Mouse (Mus musculus) forebrain, embryonic 13.5 days (tissue): ENCODE data around the gene Denr. TPM values are rescaled to one million over a fixed set of nuclear protein-coding genes. Genes with fewer than 3 reads are reported as not detected.

Experiments
- ATAC-seq: fragments of 200-750 bp; cut with Nextera tagmentation; 2 replicates; pipeline ENCODE4 v1.8.0; 2017
- H3K27ac ChIP-seq: fragments of 300-500 bp; sonication (generic); 2 replicates; pipeline ENCODE4 v1.5.1; 2015; ENCODE audit warnings: inconsistent platforms, mild to moderate bottlenecking, moderate library complexity
- H3K27me3 ChIP-seq: fragments of 300-500 bp; sonication (generic); 2 replicates; pipeline ENCODE4 v1.6.1; 2015; ENCODE audit warnings: mild to moderate bottlenecking, inconsistent platforms
- H3K36me3 ChIP-seq: fragments of 300-500 bp; sonication (generic); 2 replicates; pipeline ENCODE4 v1.6.1; 2015; ENCODE audit warnings: mild to moderate bottlenecking, inconsistent platforms; ENCODE audit not compliant: poor library complexity, severe bottlenecking
- H3K4me1 ChIP-seq: fragments of 300-500 bp; sonication (generic); 2 replicates; pipeline ENCODE4 v1.6.1; 2015; ENCODE audit warnings: inconsistent platforms
- H3K4me2 ChIP-seq: fragments of 300-500 bp; sonication (generic); 2 replicates; pipeline ENCODE4 v1.6.1; 2015; ENCODE audit warnings: inconsistent platforms, mild to moderate bottlenecking, moderate library complexity
- H3K4me3 ChIP-seq: fragments of 300-500 bp; sonication (generic); 2 replicates; pipeline ENCODE4 v1.5.1; 2015; ENCODE audit warnings: mild to moderate bottlenecking, inconsistent platforms
- H3K9ac ChIP-seq: fragments of 300-500 bp; sonication (generic); 2 replicates; pipeline ENCODE4 v1.6.1; 2015; ENCODE audit warnings: mild to moderate bottlenecking, inconsistent platforms
- H3K9me3 ChIP-seq: fragments of 300-500 bp; sonication (generic); replicated peaks from 2 replicates; pipeline ENCODE4 v1.6.1; 2016; ENCODE audit warnings: inconsistent platforms
- WGBS: fragments of 180-500 bp; shearing (Covaris S2); methylation state at CpG from one replicate; pipeline ENCODE4 v1.1.7; 2015; 5-methylcytosine and 5-hydroxymethylcytosine counted together
- polyA plus RNA-seq: library from polyadenylated mRNA; unstranded; fragments of >200 nt; fragmentation: Nextera tagmentation; extraction: Ambion mirVana; gene quantifications from 2 replicates; pipeline ENCODE4 v1.2.1, GENCODE M21; 2015

Gene Denr
- polyA plus RNA-seq, 1 experiment from 2014 or later, result 160 TPM

DNA sequence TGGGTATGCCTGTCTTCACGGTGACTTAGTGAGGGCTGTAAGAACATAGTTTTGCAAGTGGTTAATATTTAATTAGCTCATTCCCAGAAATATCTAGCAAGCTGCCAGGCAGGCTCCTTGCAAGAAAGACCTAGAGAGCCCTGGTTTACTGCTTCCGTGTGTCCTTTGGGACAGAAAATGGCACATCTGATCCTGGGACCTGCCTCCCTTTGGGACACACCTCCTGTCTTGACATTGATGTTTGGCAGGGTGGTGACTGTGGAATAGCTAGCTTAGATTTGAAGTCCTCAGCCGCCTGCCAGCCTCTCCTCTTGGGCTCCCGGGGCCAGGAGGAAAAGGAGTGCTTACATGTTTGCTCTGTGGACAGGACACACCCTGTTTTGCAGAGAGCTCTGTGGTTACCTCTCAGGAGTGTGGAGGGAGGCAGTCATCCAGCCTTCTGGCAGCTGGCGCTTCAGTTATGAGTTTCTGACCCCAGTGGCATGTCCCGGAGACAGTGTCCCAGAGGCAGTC lies 68.7 kb downstream of the Denr start:
- H3K4me2 ChIP-seq, result no peak overlapping the region
- no peak overlapping the region for H3K27ac ChIP-seq
- H3K27me3 ChIP-seq, result no peaks in the 10 kb centered on the region
- H3K9ac ChIP-seq, result no peak overlapping the region
- no peak overlapping the region for H3K4me3 ChIP-seq
- H3K4me1 ChIP-seq, result peaks cover 8% of the 10 kb centered on the region
- WGBS, result 77% methylated on average over 6 of the region's 6 CpGs
- no peaks in the 10 kb centered on the region for H3K9me3 ChIP-seq
- no peak for ATAC-seq
- H3K36me3 ChIP-seq, result no peaks in the 10 kb centered on the region

DNA sequence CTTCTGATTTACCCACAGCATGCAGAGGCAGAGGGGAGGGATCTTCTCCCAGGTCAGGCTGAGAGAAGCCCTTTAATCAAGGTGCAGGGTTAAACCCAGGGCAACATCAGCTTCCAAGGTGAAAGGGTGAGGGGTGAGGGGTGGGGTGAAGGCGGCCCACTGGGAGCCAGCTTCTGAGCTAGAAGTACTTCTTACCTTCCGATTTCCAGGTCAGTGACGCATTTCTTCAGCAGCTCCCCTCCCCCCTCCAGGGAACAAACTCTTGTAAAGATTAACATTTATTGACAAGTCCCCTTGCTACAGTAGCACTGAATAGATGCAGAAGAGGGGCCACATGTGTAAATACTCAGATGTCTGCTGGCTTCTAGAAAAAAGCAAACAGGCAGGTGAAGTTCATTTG lies 70.3 kb downstream of the Denr start:
- Histone ChIP-seq H3K4me3 (no peak overlapping the region), H3K27ac (no peak overlapping the region), H3K9ac (no peak overlapping the region), H3K4me2 (no peak overlapping the region), H3K36me3 (no peaks in the 10 kb centered on the region), H3K27me3 (no peaks in the 10 kb centered on the region), H3K4me1 (peaks cover 8% of the 10 kb centered on the region), H3K9me3 (no peaks in the 10 kb centered on the region)
- WGBS, result 45% methylated on average over 3 of the region's 3 CpGs
- ATAC-seq, result no peak

DNA sequence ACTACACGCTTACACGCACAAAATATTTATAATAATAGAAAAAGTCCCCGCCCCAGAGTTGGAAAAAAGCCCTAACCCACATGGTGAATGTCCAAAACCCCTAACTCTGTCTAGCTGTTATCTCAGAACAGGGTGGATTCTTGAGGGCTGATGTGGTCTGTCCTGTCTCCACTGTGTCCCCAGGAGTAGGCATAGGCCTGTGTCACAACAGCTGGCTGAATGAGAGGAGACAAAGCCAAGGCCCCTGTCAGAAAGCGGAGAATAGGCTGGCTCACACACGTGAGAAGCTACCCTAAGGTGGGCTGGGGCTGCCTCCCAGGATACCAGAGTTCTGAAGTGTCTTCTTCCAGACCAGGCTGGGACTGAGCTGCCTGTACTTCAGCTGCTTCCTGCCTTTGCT lies 71.2 kb downstream of the Denr start:
- Histone ChIP-seq H3K4me1 (peaks cover 8% of the 10 kb centered on the region), H3K9ac (no peak overlapping the region), H3K4me2 (no peak overlapping the region), H3K27me3 (no peaks in the 10 kb centered on the region), H3K4me3 (no peak overlapping the region), H3K27ac (no peak overlapping the region), H3K9me3 (no peaks in the 10 kb centered on the region), H3K36me3 (no peaks in the 10 kb centered on the region)
- ATAC-seq, result no peak
- WGBS, result 76% methylated on average over 5 of the region's 5 CpGs

Other genes starting within 250 kb of the Denr start
- 65.5 and 78.3 TPM in 2 replicates for gene Clip1, start 222.6 kb upstream of the Denr start, polyA plus RNA-seq
- 85.1 and 97.4 TPM in 2 replicates for gene Zcchc8, start 186.1 kb upstream of the Denr start, polyA plus RNA-seq
- gene Rsrc2, start 157.8 kb upstream of the Denr start, polyA plus RNA-seq, result 167 and 172 TPM in 2 replicates
- gene Kntc1, start 157.5 kb upstream of the Denr start, polyA plus RNA-seq, result 28.1 and 28.3 TPM in 2 replicates
- gene Hcar2, start 41.7 kb upstream of the Denr start, polyA plus RNA-seq, result not detected in 2 replicates
- 0.13 and 0.16 TPM in 2 replicates for gene Hcar1, start 27.2 kb upstream of the Denr start, polyA plus RNA-seq
- 1.9 and 3.4 TPM in 2 replicates for gene Gm43518, start 20.2 kb downstream of the Denr start, polyA plus RNA-seq
- gene Ccdc62, start 23.5 kb downstream of the Denr start, polyA plus RNA-seq, result 5.1 and 6.0 TPM in 2 replicates
- 16.2 and 16.8 TPM in 2 replicates for gene Hip1r, start 66.5 kb downstream of the Denr start, polyA plus RNA-seq
- 86.5 and 92.2 TPM in 2 replicates for gene Vps37b, start 125.1 kb downstream of the Denr start, polyA plus RNA-seq
- gene Abcb9, start 188.6 kb downstream of the Denr start, polyA plus RNA-seq, result 5.8 and 6.1 TPM in 2 replicates
- 23.5 and 24.3 TPM in 2 replicates for gene Ogfod2, start 205.1 kb downstream of the Denr start, polyA plus RNA-seq
- gene Arl6ip4, start 208.9 kb downstream of the Denr start, polyA plus RNA-seq, result 80.8 and 83.0 TPM in 2 replicates